Mouse (Mus musculus) brain, embryonic 14.5 days (tissue): ENCODE measurements at regions not wholly inside any gene's neighbourhood (a gene's known extent, or its start where the extent isn't known, plus 50 kb on each side); places are given as distances from the start of the nearest gene placed in this dataset.

Experiments used
- CTCF ChIP-seq: fragments of 200-500 bp; IDR thresholded peaks from 2 replicates; pipeline ENCODE4 v1.5.1; 2012; ENCODE audit warnings: inconsistent platforms, mild to moderate bottlenecking, moderate library complexity, borderline replicate concordance; ENCODE audit not compliant: insufficient read depth, insufficient read length; ENCODE audit errors: extremely low read depth
- POLR2A ChIP-seq: fragments of 200-500 bp; IDR thresholded peaks from 2 replicates; pipeline ENCODE4 v1.6.1; 2012; ENCODE audit warnings: mild to moderate bottlenecking, inconsistent platforms, borderline replicate concordance; ENCODE audit not compliant: poor library complexity, insufficient read depth, insufficient read length, severe bottlenecking; ENCODE audit errors: extremely low read depth

DNA sequence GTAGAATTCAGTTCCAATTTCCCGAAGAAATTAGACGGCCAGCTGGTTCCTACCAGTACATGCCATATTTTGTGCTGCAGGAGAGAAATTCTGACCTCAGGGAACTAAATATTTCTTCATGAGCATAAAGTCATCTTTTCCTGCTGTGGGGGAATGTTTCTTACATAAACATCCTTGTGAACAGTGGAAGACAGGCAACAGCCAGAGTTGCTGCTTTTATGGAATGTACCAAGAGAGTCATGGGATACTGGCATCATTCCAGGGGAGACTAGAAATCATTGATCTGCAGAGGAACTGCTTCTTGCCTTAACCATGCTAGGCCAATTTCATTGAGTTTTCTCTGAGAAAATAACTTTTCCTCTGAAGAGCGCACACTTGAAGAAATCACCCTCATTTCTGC, 386.3 kb downstream of the Pcdh20 start:
- TF ChIP-seq CTCF = no peak
- no peak for TF ChIP-seq POLR2A
